Mouse (Mus musculus) heart, embryonic 15.5 days (tissue): ENCODE measurements at regions not wholly inside any gene's neighbourhood (a gene's known extent, or its start where the extent isn't known, plus 50 kb on each side); places are given as distances from the start of the nearest gene placed in this dataset.
"Not testable (repeated sequence)": the region's sequence is repeated elsewhere in the genome, so short reads cannot be mapped to it uniquely, and the experiment has no call there.

Experiments used
- ATAC-seq: fragments of 200-750 bp; cut with Nextera tagmentation; replicated peaks from 2 replicates; pipeline ENCODE4 v1.8.0; 2017; ENCODE audit warnings: low read depth, moderate TSS enrichment; ENCODE audit not compliant: insufficient number of reproducible peaks, insufficient read depth, low FRiP score
- H3K27ac ChIP-seq: fragments of 300-500 bp; sonication (generic); 2 replicates; pipeline ENCODE4 v1.5.1; 2015; ENCODE audit warnings: mild to moderate bottlenecking, inconsistent platforms
- H3K27me3 ChIP-seq: fragments of 300-500 bp; sonication (generic); 2 replicates; pipeline ENCODE4 v1.6.1; 2015; ENCODE audit warnings: inconsistent platforms
- H3K36me3 ChIP-seq: fragments of 300-500 bp; sonication (generic); 2 replicates; pipeline ENCODE4 v1.6.1; 2015; ENCODE audit warnings: mild to moderate bottlenecking, inconsistent platforms
- H3K4me1 ChIP-seq: fragments of 300-500 bp; sonication (generic); replicated peaks from 2 replicates; pipeline ENCODE4 v1.6.1; 2015; ENCODE audit warnings: inconsistent platforms
- H3K4me2 ChIP-seq: fragments of 300-500 bp; sonication (generic); 2 replicates; pipeline ENCODE4 v1.6.1; 2015; ENCODE audit warnings: inconsistent platforms, mild to moderate bottlenecking, moderate library complexity
- H3K4me3 ChIP-seq: fragments of 300-500 bp; sonication (generic); 2 replicates; pipeline ENCODE4 v1.5.1; 2015; ENCODE audit warnings: mild to moderate bottlenecking, inconsistent platforms
- H3K9ac ChIP-seq: fragments of 300-500 bp; sonication (generic); 2 replicates; pipeline ENCODE4 v1.6.1; 2015; ENCODE audit warnings: mild to moderate bottlenecking, inconsistent platforms
- H3K9me3 ChIP-seq: fragments of 300-500 bp; sonication (generic); replicated peaks from 2 replicates; pipeline ENCODE4 v1.6.1; 2016; ENCODE audit warnings: inconsistent platforms
- WGBS: fragments of 180-500 bp; shearing (Covaris S2); methylation state at CpG from one replicate; pipeline ENCODE4 v1.1.7; 2015; ENCODE audit warnings: mixed read lengths; 5-methylcytosine and 5-hydroxymethylcytosine counted together

GRCm38 (mm10) chr6:13763636-13764035 lies 76.1 kb downstream of the Gpr85 start:
- not testable (repeated sequence) for H3K4me1 ChIP-seq, H3K36me3 ChIP-seq, H3K27me3 ChIP-seq, H3K27ac ChIP-seq, H3K9ac ChIP-seq, ATAC-seq, H3K9me3 ChIP-seq, H3K4me2 ChIP-seq, H3K4me3 ChIP-seq
- WGBS: 82% methylated on average over 4 of the region's 4 CpGs

- 80% methylated on average over 2 of the region's 2 CpGs for WGBS
These were observed 80.3 kb downstream of the Gpr85 start for GRCm38 (mm10) chr6:13759431-13759830.

GRCm38 (mm10) chr6:13758946-13759345 lies 80.8 kb downstream of the Gpr85 start:
- Histone ChIP-seq H3K27me3 (no peaks in the 10 kb centered on the region), H3K4me2 (no peak overlapping the region), H3K4me3 (no peak overlapping the region), H3K27ac (no peak overlapping the region), H3K9ac (no peak overlapping the region), H3K9me3 (no peaks in the 10 kb centered on the region), H3K36me3 (no peaks in the 10 kb centered on the region), H3K4me1 (no peaks in the 10 kb centered on the region)
- no peak for ATAC-seq

More at GRCm38 (mm10) chr6:13759431-13759830, 80.3 kb downstream of the Gpr85 start:
- ATAC-seq: no peak
- no peak overlapping the region for H3K9ac ChIP-seq
- H3K27ac ChIP-seq: no peak overlapping the region
- no peaks in the 10 kb centered on the region for H3K4me1 ChIP-seq
- H3K4me2 ChIP-seq: no peak overlapping the region
- no peak overlapping the region for H3K4me3 ChIP-seq
- no peaks in the 10 kb centered on the region for H3K36me3 ChIP-seq
- H3K27me3 ChIP-seq: no peaks in the 10 kb centered on the region
- no peaks in the 10 kb centered on the region for H3K9me3 ChIP-seq

GRCm38 (mm10) chr6:13748931-13749638 lies 71.3 kb upstream of the Bmt2 start:
- Histone ChIP-seq H3K36me3 (no peaks in the 10 kb centered on the region), H3K4me1 (peaks cover 4% of the 10 kb centered on the region; the same call in 1 of the 2 replicates), H3K4me2 (no peak overlapping the region), H3K27ac (no peak overlapping the region), H3K9me3 (no peaks in the 10 kb centered on the region), H3K4me3 (no peak overlapping the region), H3K27me3 (no peaks in the 10 kb centered on the region), H3K9ac (no peak overlapping the region)
- WGBS: 48% methylated on average over 7 of the region's 7 CpGs
- ATAC-seq: no peak

- Histone ChIP-seq H3K36me3 (no peaks in the 10 kb centered on the region), H3K27ac (0 out of 2 replicates have a peak overlapping the region, but pooled peaks have one; percentile 0)
- WGBS: 8% methylated on average over 8 of the region's 8 CpGs
These were observed 70.2 kb upstream of the Bmt2 start for GRCm38 (mm10) chr6:13747969-13748368.

GRCm38 (mm10) chr6:13746577-13747482 lies 69.1 kb upstream of the Bmt2 start:
- H3K36me3 ChIP-seq: no peaks in the 10 kb centered on the region
- no peak overlapping the region for H3K27ac ChIP-seq
- WGBS: 77% methylated on average over 8 of the region's 8 CpGs
- no peak for ATAC-seq
- no peaks in the 10 kb centered on the region for H3K27me3 ChIP-seq
- H3K4me2 ChIP-seq: no peak overlapping the region
- no peak overlapping the region for H3K4me3 ChIP-seq
- peaks cover 4% of the 10 kb centered on the region; the same call in 1 of the 2 replicates for H3K4me1 ChIP-seq
- no peak overlapping the region for H3K9ac ChIP-seq
- no peaks in the 10 kb centered on the region for H3K9me3 ChIP-seq

More at GRCm38 (mm10) chr6:13747969-13748368, 70.2 kb upstream of the Bmt2 start:
- no peak for ATAC-seq
- Histone ChIP-seq H3K9ac (no peak overlapping the region), H3K27me3 (no peaks in the 10 kb centered on the region), H3K4me3 (no peak overlapping the region), H3K4me1 (peaks cover 4% of the 10 kb centered on the region; the same call in 1 of the 2 replicates), H3K4me2 (no peak overlapping the region), H3K9me3 (no peaks in the 10 kb centered on the region)
